Mouse (Mus musculus): ENCODE data around the gene Ccr5. TPM values are rescaled to one million over a fixed set of nuclear protein-coding genes. Genes with fewer than 3 reads are reported as not detected.

Gene Ccr5
- 13.5 TPM for polyA plus RNA-seq (2017; shearing (Covaris generic))

DNA sequence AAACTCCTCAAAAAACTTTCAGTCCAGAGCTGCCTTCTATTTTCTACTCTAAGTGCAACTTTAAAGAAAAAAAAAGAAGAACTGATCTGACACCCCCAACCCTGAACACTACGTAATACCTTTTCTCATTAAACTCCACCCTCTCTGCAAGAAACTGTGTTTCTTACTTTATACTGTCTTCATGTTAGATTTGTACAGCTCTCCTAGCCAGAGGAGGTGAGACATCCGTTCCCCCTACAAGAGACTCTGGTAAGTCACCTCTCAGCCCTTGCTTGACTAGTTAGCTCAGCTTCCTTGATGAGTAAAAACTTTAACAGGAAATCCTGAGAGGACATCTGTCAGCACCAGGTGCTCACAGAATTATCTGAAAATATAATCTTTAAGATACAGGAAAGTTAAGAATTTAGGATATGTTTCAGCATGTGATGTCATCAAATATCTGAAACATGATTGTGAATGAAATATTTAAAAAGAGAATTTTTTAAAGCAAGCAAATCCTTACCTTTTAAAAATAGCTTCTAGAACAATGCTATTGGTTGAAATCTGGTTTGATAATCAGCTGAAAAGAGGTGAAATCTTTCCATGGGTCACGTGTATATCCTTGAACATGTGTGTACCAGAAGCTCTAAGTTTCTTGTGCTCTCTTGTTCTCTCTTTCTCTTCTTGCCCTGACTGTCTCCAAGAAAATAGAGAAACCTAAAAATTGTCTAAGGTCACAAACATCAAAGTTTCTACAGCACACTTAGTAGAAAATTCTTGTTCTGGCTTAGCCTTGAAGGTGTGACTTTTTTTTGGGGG is at the start of gene Ccr5:
Gene Ccr5, plus strand, starts transcription at position 157 of the 798 bp plus-strand sequence.

DNA sequence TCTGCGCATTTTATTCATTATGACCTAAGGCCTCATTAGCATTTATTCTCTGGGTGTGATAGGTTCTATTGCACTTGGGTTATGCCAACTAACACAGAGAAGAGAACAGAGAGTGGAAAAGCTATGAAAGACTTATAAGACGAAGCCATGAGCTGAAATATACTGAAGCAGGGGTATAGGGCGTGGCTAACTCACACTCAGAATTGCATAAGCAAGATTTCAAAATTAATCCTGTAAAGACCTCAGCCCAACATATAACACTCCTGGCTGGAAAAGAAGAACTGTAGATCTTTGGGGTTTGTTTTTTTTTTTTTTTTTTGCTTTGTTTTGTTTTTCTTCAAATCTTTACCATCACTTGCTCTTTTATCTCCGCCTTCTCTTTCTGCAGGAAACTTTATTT is 19.6 kb upstream of the Ccr5 start, which contains the start of gene Ccr2:
Gene Ccr2, plus strand, starts transcription at position 228 of the 400 bp plus-strand sequence.

Other genes starting within 250 kb of the Ccr5 start
- gene Ccr1, start 152.9 kb upstream of the Ccr5 start, polyA plus RNA-seq (2017; shearing (Covaris generic)) = 0.50 TPM
- not detected for gene Ccr1l1, start 143.1 kb upstream of the Ccr5 start, polyA plus RNA-seq (2017; shearing (Covaris generic))
- gene Ccr3, start 99.6 kb upstream of the Ccr5 start, polyA plus RNA-seq (2017; shearing (Covaris generic)) = 4.6 TPM
- 32.0 TPM for gene Ccr2, start 19.6 kb upstream of the Ccr5 start, polyA plus RNA-seq (2017; shearing (Covaris generic))
- gene 2010315B03Rik, start 191.2 kb downstream of the Ccr5 start, polyA plus RNA-seq (2017; shearing (Covaris generic)) = 23.1 TPM